Mouse (Mus musculus) CH12.LX (cell line): ENCODE data around the gene Nudt10.
"Not testable (repeated sequence)": the region's sequence is repeated elsewhere in the genome, so short reads cannot be mapped to it uniquely, and the experiment has no call there.

Experiments used
- CTCF ChIP-seq, 2 experiments: IDR thresholded peaks in 1 of 2; conservative IDR thresholded peaks in 1 of 2; 2 replicates each; pipeline ENCODE4 v1.5.1; 2011 to 2012; ENCODE audit warnings: low read depth in 2 of 2, low read length in 2 of 2, improper control_type of control experiment in 1 of 2, inconsistent platforms in 1 of 2, mild to moderate bottlenecking in 1 of 2, moderate library complexity in 1 of 2
- HCFC1 ChIP-seq: IDR thresholded peaks from 2 replicates; pipeline ENCODE4 v1.6.1; 2012; ENCODE audit warnings: low read depth, mild to moderate bottlenecking, inconsistent platforms, low read length, improper control_type of control experiment
- MAX ChIP-seq: IDR thresholded peaks from 2 replicates; pipeline ENCODE4 v1.6.1; 2011; ENCODE audit warnings: low read length, improper control_type of control experiment
- UBTF ChIP-seq: IDR thresholded peaks from 2 replicates; pipeline ENCODE4 v1.6.1; 2012; ENCODE audit warnings: low read depth, mild to moderate bottlenecking, inconsistent platforms, low read length, improper control_type of control experiment, moderate library complexity

- not testable (repeated sequence) for TF ChIP-seq MAX; CTCF (conservative IDR thresholded peaks at IDR 0.05 in 1 of 2, IDR thresholded peaks at IDR 0.05 in 1 of 2; ENCODE audit: low read depth in 2 of 2, low read length in 2 of 2); UBTF; HCFC1
Measured at GRCm38 (mm10) chrX:6172823-6173640, at the start of gene Nudt10.
